Mouse (Mus musculus) yolk sac, embryonic 10.5 days (tissue): ENCODE data around the gene Pet100.

ENCODE experiments used
- DNase-seq: peaks from one replicate; pipeline ENCODE4 v3.0.0-alpha.2; 2017; ENCODE audit warnings: low spot score

Pet100 gene

GRCm38 (mm10) chr8:3626971-3627370 lies 5.6 kb downstream of the Pet100 start:
- DNase-seq: no peak

DNA sequence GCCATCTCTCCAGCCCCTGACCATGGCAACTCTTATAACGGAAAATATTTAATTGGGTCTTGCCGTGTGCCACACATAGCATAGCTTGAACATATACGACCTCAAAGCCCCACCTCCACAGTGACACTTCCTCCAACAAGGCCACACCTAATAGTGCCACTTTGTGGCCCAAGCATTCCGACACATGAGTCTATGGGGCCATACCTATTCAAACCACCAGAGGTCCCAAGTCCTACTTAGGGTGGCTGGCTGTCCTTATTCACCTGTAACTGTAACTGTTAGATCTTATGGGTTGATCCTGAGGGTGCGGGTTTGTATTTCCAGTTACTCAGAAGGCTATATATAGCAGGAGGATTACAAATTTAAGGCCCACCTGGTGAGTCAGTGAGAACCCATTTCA lies 6.7 kb downstream of the Pet100 start:
- no peak for DNase-seq

DNA sequence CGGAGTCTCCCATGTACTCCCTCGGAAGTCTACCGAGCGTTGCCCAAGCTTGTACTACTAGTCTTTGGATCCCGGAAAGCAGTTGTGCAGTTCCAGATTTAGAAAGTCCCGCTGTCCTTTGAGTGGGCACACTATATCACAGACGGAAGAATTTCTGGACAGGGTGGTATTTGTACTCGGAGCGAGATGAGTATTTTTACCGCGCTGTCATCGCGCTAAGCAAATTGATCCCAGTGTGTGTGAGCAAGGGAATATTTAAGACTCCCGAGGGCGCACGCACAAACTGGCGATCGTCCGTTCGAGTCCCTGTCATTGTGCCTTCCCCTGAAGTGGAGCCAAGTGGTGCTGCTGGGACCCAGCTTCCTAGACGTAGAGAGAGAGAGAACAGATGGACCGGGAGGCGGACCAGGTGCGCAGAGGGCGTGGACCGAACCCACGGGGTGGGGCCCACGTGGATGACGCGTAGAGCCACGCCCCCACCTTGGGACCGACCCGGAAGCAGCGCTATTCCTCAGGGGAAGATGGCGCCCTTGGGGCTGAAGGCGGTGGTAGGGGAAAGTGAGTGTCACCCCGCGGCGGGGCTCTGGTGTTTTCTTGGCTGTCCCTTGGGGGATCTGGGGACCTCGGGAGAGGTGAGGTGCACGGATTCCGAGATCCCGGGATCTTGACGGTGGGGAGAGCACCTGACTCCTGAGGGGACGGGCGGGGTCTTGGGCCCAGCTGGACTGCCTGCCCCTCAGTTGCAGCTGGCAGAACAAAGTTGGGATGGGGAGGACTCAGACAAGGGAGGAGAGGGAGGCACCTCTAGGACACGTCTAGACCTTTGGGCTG lies 9.5 kb downstream of the Pet100 start, which contains the start of gene Stxbp2:
Stxbp2 (plus strand) TSS at position 309 of the 831 bp plus-strand sequence.
- peak; percentile 84 for DNase-seq

DNA sequence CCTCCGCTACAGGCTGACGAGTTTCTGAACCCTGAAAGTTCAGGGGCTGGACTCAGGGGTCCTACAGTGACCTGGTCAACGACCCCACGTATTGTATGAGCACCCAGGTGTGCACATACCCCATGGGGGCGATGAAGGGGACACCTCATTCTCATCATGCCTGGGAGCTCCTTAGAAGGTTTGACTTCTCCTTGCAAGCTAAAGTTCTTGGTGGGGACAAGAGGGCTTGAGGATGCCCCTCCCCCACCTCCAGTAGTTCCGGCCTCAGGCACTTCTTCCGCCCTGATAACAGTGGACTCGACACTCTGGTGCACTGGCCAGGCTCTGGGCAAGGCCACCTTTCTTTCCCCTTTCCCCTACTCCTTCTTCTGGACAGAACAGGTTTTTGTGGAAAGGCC lies 10.1 kb downstream of the Pet100 start:
- DNase-seq: peak; percentile 71

DNA sequence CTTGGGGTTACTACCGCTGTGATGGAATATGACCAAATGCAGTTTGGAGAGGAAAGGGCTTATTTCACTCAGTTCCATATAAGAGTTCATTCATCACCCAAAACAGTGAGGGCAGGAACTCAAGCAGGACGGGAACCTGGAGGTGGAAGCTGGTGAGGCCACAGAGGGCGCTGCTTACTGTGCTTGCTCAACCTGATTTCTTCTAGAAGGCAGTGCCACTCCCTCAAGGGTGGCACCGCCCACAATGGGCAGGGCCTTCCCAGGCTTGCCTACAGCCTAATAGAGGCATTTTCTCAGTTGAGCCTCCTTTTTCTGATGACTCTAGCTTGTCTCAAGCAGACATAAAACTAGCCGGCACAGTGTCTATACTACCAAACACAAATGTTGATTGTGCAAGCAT lies 24.5 kb downstream of the Pet100 start:
- no peak for DNase-seq

- DNase-seq: no peak
These were observed 25.6 kb downstream of the Pet100 start for GRCm38 (mm10) chr8:3646824-3647531.

GRCm38 (mm10) chr8:3647561-3647960 lies 26.2 kb downstream of the Pet100 start:
- DNase-seq: no peak

- no peak for DNase-seq
These were observed 26.9 kb downstream of the Pet100 start for GRCm38 (mm10) chr8:3648268-3648667.

GRCm38 (mm10) chr8:3648990-3649389 lies 27.6 kb downstream of the Pet100 start:
- DNase-seq: no peak

DNA sequence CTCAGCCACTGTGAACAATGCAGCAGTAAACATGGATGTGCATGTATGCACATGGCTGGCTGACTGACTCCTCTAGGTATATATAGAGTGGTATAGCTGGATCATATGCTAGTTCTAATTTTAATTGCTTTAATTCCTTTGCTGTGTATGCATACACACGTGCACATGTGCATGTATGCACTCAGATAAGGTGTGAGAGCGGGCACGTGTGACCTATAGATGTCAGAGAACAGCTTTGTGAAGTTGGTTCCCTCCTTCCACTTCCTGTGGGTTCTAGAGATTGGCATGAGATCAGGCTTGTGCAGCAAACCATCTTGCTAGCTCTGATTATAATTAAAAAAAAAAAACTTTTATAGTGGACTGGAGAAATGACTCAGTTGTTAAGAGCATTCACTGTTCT lies 31.5 kb downstream of the Pet100 start:
- DNase-seq: no peak

GRCm38 (mm10) chr8:3654726-3655508 lies 33.6 kb downstream of the Pet100 start:
- no peak for DNase-seq

- no peak for DNase-seq
These were observed 34.2 kb downstream of the Pet100 start, which contains the start of gene Retn for GRCm38 (mm10) chr8:3655526-3655925. TSS of gene Retn (plus strand) at chr8:3655770.

DNA sequence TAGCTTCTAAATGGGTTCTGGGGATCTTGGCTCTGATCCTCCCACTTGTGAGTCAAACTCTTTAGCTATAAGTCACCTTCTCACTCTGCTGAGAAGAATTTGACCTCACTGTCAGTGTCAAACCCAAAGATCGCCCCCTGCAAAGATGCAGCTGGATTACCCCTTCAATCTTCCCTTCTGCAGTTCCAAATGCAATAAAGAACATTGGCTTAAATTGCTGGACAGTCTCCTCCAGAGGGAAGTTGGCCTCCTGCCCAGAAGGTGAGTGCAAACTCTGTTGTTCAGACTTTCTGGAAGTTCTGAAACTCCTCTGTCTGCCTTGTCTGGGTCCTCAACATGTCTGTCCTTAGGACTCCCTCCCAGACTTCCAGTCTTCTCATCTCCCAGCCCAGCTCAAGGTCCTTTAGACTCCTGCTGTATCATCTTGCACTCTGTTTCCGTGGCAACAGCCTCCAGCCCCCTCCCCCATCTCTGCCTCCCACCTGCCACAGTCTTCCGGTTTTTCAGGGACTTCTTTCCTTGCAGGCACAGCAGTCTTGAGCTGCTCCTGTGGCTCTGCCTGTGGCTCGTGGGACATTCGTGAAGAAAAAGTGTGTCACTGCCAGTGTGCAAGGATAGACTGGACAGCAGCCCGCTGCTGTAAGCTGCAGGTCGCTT lies 35.5 kb downstream of the Pet100 start:
- DNase-seq: no peak

GRCm38 (mm10) chr8:3660889-3661288 lies 39.5 kb downstream of the Pet100 start:
- no peak for DNase-seq

- no peak for DNase-seq
These were observed 43.1 kb downstream of the Pet100 start for GRCm38 (mm10) chr8:3664405-3664804.

DNA sequence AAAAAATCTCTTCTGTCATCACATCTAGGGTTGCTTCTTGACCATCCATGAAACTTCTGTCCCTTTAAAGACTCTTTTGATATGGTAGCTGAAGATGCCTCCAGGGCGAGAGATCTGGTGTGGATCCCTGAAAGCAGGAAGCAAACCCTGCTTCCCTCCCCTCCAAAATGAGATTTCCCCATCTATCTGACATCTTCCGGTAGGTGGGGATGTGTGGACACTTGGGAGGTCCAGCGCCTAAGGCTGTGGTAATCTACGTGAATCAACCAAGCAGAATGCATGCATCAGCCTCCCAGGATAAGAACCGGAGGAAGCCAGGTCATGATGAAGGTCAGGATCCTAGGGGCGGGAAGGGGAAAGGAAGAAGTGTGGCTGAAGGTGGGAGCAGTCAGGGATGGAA lies 44.2 kb downstream of the Pet100 start, which contains the start of gene Mcemp1:
Mcemp1 (plus strand) TSS at position 248 of the 400 bp plus-strand sequence.
- DNase-seq: no peak

- no peak for DNase-seq
These were observed 49.0 kb downstream of the Pet100 start for GRCm38 (mm10) chr8:3670388-3670787.

DNA sequence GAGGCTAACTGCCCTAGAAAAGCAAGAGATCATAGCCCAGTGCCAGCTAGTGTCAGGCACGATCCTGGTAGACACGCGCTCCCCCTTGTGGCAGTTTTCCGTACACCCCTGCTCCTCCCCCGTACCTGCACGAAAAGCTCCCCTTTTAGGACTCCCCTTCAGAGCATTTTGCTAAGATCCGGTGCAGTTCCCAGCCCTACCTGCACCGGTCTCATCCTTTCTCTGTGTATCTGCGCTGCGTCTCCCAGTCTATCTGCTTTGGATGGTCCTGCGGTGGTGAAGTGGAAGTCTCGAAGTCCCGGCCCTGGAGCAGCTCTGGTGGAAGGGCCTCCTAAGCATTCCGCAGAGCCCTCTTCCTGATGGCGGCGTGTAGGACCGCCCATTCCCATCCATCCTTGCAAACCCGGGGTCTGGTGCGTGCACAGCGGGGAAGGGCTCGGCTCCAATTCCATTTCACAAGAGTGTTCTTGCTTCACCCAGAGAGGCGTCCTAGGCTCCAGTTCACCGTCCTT lies 50.7 kb downstream of the Pet100 start, which contains the start of gene Fcor:
Fcor (minus strand) TSS at position 383 of the 512 bp plus-strand sequence.
- DNase-seq: peak; percentile 84

DNA sequence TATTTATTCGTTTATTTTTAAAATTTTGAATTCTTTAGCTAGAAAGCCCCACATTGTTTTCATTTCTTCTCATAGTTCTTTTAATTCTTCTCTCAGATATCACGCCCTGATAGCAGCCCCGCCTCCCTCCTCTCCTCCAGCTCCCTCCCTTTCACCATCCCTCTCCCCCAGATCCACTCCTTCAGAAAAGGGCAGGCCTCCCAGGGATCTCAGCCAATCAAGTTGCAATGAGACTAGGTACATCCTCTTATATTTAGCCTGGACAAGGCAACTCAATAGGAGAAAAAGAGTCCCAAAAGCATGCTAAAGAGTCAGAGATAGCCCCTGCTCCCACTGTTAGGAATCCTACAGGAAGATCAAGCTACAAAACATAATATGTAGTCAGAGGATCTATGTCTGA lies 53.3 kb downstream of the Pet100 start:
- no peak for DNase-seq
